Mouse (Mus musculus): ENCODE results near the gene Wfdc8. TPM values are rescaled to one million over a fixed set of nuclear protein-coding genes. Genes with fewer than 3 reads are reported as not detected.
A peak's percentile ranks its signal among the peaks of the same experiment; 100 is the strongest.

The Wfdc8 gene
- polyA plus RNA-seq, 1 experiment from 2014 or later = not detected

DNA sequence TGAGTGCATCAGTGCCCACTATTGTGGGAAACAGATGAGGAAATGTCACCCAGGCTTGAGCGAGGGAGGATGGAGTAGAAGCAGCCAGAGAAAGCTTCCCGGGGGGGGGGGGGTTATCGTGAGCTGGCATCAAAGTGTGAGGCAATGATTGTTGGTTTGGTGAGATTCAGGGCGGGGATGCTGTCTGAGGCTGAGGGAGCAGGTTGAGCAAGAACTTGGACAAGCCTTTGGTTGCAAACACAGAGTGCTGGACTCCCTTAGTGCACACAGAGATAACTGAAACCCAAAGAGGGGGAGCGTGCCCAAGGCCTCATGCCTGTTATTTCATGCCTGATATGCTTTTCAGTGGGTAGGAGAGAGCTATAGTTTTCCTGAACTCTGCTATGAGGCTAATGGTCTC, 46.0 kb downstream of the Wfdc8 start:
- WGBS = 97% methylated on average over 5 of the region's 5 CpGs
- no peak for ATAC-seq
- Histone ChIP-seq H3K4me3 (replicated peaks; ENCODE audit: low read length) (no peak overlapping the region), H3K27me3 (replicated peaks; ENCODE audit: control insufficient read depth, insufficient read depth, low read length) (0 out of 2 replicates have a peak, but pooled peaks cover 2% of the 10 kb centered on the region), H3K27ac (ENCODE audit: low read length) (no peak overlapping the region), H3K36me3 (ENCODE audit: control insufficient read depth, insufficient read depth) (no peaks in the 10 kb centered on the region), H3K4me2 (ENCODE audit: low read length) (no peak overlapping the region), H3K4me1 (replicated peaks; ENCODE audit: control insufficient read depth, insufficient read depth, low read length) (peaks cover 12% of the 10 kb centered on the region), H3K9ac (replicated peaks; ENCODE audit: low read depth, low read length) (no peak overlapping the region), H3K9me3 (ENCODE audit: control insufficient read depth, low read length) (no peaks in the 10 kb centered on the region)

DNA sequence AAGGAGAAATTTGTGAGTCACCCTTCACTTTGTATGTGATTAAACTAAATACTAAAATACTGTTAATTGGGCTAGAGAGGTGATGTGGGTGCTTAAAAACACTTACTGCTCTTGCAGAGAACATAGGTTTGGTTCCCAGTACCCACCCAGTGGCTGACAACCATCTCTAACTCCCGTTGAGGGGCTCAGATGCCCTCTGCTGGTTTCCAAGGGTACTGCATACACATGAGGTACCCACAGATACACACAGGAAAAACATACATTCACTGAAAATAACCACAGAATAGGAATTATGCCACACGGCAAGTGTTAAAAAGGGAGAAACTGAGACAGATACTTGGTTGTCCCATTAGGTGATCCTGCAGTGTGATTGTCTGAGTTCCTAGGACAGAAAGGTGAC, 46.4 kb downstream of the Wfdc8 start:
- H3K36me3 ChIP-seq (ENCODE audit: control insufficient read depth, insufficient read depth) = no peaks in the 10 kb centered on the region
- peaks cover 13% of the 10 kb centered on the region for H3K4me1 ChIP-seq (replicated peaks; ENCODE audit: control insufficient read depth, insufficient read depth, low read length)
- no peak overlapping the region for H3K9ac ChIP-seq (replicated peaks; ENCODE audit: low read depth, low read length)
- H3K27me3 ChIP-seq (replicated peaks; ENCODE audit: control insufficient read depth, insufficient read depth, low read length) = 0 out of 2 replicates have a peak, but pooled peaks cover 4% of the 10 kb centered on the region
- H3K9me3 ChIP-seq (ENCODE audit: control insufficient read depth, low read length) = no peaks in the 10 kb centered on the region
- no peak for ATAC-seq
- H3K4me2 ChIP-seq (ENCODE audit: low read length) = no peak overlapping the region
- no peak overlapping the region for H3K27ac ChIP-seq (ENCODE audit: low read length)
- no peak overlapping the region for H3K4me3 ChIP-seq (replicated peaks; ENCODE audit: low read length)
- 92% methylated on average over 2 of the region's 2 CpGs for WGBS

DNA sequence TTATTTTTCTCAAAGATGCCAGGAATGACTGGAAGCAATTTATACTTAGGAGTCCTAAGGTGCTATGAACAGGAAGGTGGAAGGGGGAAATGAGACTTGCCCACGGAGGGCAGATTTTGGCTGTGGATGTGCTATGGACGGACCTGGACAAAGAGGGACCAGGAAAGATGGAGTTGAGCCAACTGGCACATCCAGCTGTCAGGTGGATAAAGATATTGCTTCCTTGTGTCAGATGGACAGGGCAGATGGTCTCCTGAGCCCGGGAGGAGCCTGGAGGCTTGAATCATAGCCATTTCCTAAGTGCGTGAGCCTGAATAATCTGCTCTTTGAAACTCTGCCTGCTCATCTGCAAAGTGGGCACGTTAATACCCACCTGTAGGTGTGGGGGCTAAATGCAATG, 49.1 kb downstream of the Wfdc8 start:
- 59% methylated on average over 5 of the region's 5 CpGs for WGBS

DNA sequence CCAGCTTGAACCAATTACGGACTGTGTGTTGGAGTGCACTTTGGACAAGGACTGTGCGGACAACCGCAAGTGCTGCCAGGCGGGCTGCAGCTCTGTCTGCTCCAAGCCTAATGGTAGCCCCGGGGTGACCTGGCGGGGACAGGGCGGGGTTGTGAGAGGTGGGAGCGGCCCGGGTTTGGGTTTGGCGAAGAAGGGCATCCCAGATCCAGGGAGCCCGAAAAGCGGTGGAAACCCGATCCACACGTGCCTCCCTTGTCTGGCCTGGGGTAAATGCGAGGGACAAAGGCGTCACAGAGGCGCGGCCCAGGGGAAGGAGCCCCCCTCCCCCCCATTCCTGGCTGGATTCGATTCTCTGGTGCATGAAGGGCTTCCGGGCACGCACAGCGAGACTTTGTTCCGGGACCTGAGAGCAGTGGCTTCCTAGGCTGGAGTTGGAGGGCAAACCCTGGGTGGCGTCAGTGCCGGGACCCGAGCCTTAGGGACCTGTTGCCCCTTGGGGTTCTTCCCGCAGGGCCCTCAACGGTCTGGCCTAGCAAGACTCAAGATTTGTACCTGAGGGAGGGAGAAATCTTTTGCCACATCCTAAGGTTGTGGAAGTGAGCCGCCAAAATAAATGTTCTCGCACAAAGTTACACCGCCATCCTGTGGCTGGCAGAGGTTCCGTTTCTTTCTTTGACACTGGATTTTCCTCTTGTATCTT, 49.9 kb downstream of the Wfdc8 start:
- Histone ChIP-seq H3K4me3 (replicated peaks; ENCODE audit: low read length) (peak overlapping the region; percentile 47), H3K27ac (ENCODE audit: low read length) (no peak overlapping the region), H3K9ac (replicated peaks; ENCODE audit: low read depth, low read length) (peak overlapping the region; percentile 64), H3K36me3 (ENCODE audit: control insufficient read depth, insufficient read depth) (no peaks in the 10 kb centered on the region), H3K4me2 (ENCODE audit: low read length) (peak overlapping the region; percentile 89), H3K9me3 (ENCODE audit: control insufficient read depth, low read length) (no peaks in the 10 kb centered on the region), H3K27me3 (replicated peaks; ENCODE audit: control insufficient read depth, insufficient read depth, low read length) (0 out of 2 replicates have a peak, but pooled peaks cover 4% of the 10 kb centered on the region), H3K4me1 (replicated peaks; ENCODE audit: control insufficient read depth, insufficient read depth, low read length) (peaks cover 13% of the 10 kb centered on the region)
- under 1% methylated on average over 32 of the region's 32 CpGs for WGBS
- peak; percentile 54; the same call in 1 of the 2 replicates for ATAC-seq

More for the DNA sequence above, 49.1 kb downstream of the Wfdc8 start:
- Histone ChIP-seq H3K9me3 (ENCODE audit: control insufficient read depth, low read length) (no peaks in the 10 kb centered on the region), H3K36me3 (ENCODE audit: control insufficient read depth, insufficient read depth) (no peaks in the 10 kb centered on the region), H3K4me2 (ENCODE audit: low read length) (no peak overlapping the region), H3K9ac (replicated peaks; ENCODE audit: low read depth, low read length) (no peak overlapping the region), H3K27ac (ENCODE audit: low read length) (no peak overlapping the region), H3K4me3 (replicated peaks; ENCODE audit: low read length) (no peak overlapping the region), H3K27me3 (replicated peaks; ENCODE audit: control insufficient read depth, insufficient read depth, low read length) (0 out of 2 replicates have a peak, but pooled peaks cover 4% of the 10 kb centered on the region), H3K4me1 (replicated peaks; ENCODE audit: control insufficient read depth, insufficient read depth, low read length) (peaks cover 13% of the 10 kb centered on the region)
- ATAC-seq = no peak

DNA sequence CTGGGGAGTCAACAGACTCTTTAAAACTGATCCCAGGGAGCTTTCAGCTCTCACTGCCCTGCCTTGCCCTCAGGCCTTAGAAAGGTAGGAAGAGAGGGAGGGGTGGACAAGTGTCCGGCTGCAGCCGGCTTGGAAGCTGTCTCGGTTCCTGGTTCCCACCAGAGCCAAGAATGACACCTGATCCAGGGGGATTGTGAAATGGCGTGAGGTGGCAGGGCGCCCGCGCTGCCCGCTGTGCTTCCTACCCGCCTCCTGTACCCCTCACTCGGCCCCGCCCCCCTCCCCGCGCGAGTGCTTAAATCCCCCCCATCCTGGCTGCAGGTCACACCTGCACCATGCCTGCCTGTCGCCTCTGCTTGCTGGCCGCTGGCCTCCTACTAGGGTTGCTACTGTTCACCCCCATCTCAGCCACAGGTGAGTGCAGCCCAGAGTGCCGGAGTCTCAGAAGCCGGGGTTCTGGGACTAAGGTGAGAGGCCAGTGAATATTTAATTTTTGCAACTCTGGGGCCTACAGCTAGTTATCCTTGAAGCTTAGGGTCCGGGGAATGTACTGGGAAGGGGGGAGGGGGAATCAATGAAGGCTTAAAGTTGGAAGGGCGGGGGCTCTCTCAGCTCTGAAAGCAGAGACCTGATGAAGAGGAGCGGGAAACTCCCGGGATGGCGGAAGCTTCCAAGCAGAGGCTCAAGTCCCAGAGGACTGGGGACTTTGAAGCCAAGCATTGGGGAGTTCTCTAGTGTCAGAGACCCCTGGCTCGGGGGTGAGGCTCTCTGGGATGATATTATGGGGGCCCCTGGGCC, 50.8 kb downstream of the Wfdc8 start, which contains the start of gene Wfdc2:
TSS of gene Wfdc2 (plus strand) at position 23 of the 798 bp plus-strand sequence.
- ATAC-seq = no peak
- 2% methylated on average over 24 of the region's 24 CpGs for WGBS
- peak within 1 kb of the TSS; percentile 64 for H3K9ac ChIP-seq (replicated peaks; ENCODE audit: low read depth, low read length)
- H3K4me2 ChIP-seq (ENCODE audit: low read length) = peak within 1 kb of the TSS; percentile 89
- H3K4me1 ChIP-seq (replicated peaks; ENCODE audit: control insufficient read depth, insufficient read depth, low read length) = peaks cover 13% of the 10 kb centered on the region
- no peaks in the 10 kb centered on the region for H3K9me3 ChIP-seq (ENCODE audit: control insufficient read depth, low read length)
- 0 out of 2 replicates have a peak, but pooled peaks cover 4% of the 10 kb centered on the region for H3K27me3 ChIP-seq (replicated peaks; ENCODE audit: control insufficient read depth, insufficient read depth, low read length)
- peak within 1 kb of the TSS; percentile 47 for H3K4me3 ChIP-seq (replicated peaks; ENCODE audit: low read length)
- no peak within 1 kb of the TSS for H3K27ac ChIP-seq (ENCODE audit: low read length)
- no peaks in the 10 kb centered on the region for H3K36me3 ChIP-seq (ENCODE audit: control insufficient read depth, insufficient read depth)

DNA sequence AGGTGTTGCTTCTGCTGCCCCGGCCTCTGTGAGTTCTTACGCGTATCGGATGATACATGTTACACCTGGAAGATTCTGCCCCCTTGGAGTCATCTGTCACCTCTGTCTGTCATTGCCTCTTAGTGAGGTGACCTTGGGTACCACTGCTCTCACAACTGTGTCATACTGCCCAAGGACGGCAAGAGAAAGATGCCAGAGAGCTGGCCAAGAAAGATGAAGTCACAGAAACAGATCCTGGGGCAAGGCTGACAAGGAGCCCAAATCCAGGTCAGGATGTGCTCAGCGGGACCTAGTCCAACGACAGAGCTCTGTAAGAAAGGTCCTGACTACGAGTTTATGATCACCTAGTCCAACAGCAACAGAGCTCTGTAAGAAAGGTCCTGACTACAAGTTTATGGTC, 53.3 kb downstream of the Wfdc8 start:
- H3K4me2 ChIP-seq (ENCODE audit: low read length) = no peak overlapping the region
- H3K27ac ChIP-seq (ENCODE audit: low read length) = no peak overlapping the region
- 0 out of 2 replicates have a peak, but pooled peaks cover 4% of the 10 kb centered on the region for H3K27me3 ChIP-seq (replicated peaks; ENCODE audit: control insufficient read depth, insufficient read depth, low read length)
- WGBS = 93% methylated on average over 8 of the region's 8 CpGs
- no peaks in the 10 kb centered on the region for H3K9me3 ChIP-seq (ENCODE audit: control insufficient read depth, low read length)
- no peak for ATAC-seq
- peaks cover 13% of the 10 kb centered on the region for H3K4me1 ChIP-seq (replicated peaks; ENCODE audit: control insufficient read depth, insufficient read depth, low read length)
- no peaks in the 10 kb centered on the region for H3K36me3 ChIP-seq (ENCODE audit: control insufficient read depth, insufficient read depth)
- no peak overlapping the region for H3K9ac ChIP-seq (replicated peaks; ENCODE audit: low read depth, low read length)
- no peak overlapping the region for H3K4me3 ChIP-seq (replicated peaks; ENCODE audit: low read length)

DNA sequence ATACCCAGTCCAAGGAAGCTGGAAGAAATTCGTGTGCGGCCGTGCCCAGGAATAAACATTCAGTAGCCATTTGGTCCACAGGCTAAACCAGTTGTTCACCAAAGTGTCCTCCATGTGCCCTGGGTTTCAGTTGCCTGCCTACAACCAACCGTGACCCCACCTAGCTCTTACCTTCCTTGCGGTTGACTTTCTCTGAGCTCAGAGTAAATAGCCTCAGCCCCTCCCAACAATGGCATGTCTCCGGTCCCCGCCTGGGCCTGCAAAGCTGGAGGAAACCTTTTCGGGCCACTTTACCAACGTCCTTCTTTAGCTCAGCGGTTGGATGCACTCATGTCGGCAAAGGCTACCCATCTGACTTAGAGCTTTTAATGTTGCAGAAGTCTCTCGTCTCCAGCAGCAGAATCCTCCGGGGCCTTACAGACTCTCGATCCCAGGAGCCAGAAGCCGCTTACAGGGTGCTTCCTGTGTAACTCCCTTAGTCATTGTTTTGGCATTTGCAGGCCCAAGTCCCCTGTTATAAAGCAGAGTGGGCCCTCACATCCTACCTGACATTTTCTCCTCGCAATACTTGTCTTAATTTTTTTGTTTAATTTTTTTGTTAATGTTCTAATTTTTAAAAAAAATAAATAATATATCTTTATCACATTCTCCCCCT, 54.3 kb downstream of the Wfdc8 start:
- Histone ChIP-seq H3K9ac (replicated peaks; ENCODE audit: low read depth, low read length) (no peak overlapping the region), H3K27ac (ENCODE audit: low read length) (no peak overlapping the region), H3K4me3 (replicated peaks; ENCODE audit: low read length) (no peak overlapping the region), H3K36me3 (ENCODE audit: control insufficient read depth, insufficient read depth) (no peaks in the 10 kb centered on the region), H3K4me1 (replicated peaks; ENCODE audit: control insufficient read depth, insufficient read depth, low read length) (peaks cover 13% of the 10 kb centered on the region), H3K27me3 (replicated peaks; ENCODE audit: control insufficient read depth, insufficient read depth, low read length) (0 out of 2 replicates have a peak, but pooled peaks cover 4% of the 10 kb centered on the region), H3K9me3 (ENCODE audit: control insufficient read depth, low read length) (no peaks in the 10 kb centered on the region), H3K4me2 (ENCODE audit: low read length) (no peak overlapping the region)
- no peak for ATAC-seq
- WGBS = 46% methylated on average over 16 of the region's 16 CpGs

DNA sequence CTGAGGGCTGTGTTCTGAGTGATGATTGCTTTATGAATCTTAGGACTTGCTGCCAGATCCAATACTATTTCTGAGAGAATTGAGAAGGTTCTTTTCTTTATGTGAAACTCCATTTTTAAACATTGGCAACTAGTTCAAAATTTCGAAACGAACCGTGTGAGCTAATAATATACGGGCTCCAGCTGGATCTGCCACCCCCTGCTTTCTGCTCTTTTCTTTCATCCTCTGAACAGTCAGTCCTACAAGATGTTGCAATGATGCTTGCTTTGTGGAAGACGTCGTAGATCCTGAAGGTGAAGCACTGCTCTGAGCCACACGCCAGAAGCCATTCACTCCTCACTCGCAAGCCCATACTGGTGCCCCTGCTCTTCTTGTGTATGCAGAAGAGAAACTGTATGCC, 55.0 kb downstream of the Wfdc8 start:
- peaks cover 11% of the 10 kb centered on the region for H3K4me1 ChIP-seq (replicated peaks; ENCODE audit: control insufficient read depth, insufficient read depth, low read length)
- H3K9ac ChIP-seq (replicated peaks; ENCODE audit: low read depth, low read length) = no peak overlapping the region
- H3K27ac ChIP-seq (ENCODE audit: low read length) = no peak overlapping the region
- ATAC-seq = no peak
- 75% methylated on average over 8 of the region's 8 CpGs for WGBS
- no peaks in the 10 kb centered on the region for H3K36me3 ChIP-seq (ENCODE audit: control insufficient read depth, insufficient read depth)
- H3K9me3 ChIP-seq (ENCODE audit: control insufficient read depth, low read length) = no peaks in the 10 kb centered on the region
- H3K4me2 ChIP-seq (ENCODE audit: low read length) = no peak overlapping the region
- no peak overlapping the region for H3K4me3 ChIP-seq (replicated peaks; ENCODE audit: low read length)
- 0 out of 2 replicates have a peak, but pooled peaks cover 4% of the 10 kb centered on the region for H3K27me3 ChIP-seq (replicated peaks; ENCODE audit: control insufficient read depth, insufficient read depth, low read length)

DNA sequence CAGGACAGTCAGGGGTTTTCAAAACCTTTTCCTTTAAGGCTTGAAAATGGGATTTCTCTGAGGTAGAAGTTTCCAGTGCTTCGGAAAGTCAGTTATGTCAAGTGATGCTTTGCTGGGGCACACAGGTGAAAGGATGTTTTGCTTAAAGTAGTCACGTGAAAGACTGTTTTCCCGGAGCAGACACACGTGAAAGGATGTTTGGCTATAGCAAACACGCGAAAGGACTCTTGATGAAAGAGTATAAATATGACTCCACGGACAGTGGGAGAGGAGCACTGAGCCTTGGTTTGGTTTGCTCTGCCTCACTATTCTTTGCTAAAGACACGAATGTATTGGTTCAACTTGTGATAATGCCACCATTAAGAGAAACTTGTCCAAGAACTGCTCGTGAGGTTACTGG, 61.9 kb downstream of the Wfdc8 start:
- 92% methylated on average over 9 of the region's 9 CpGs for WGBS

More for the DNA sequence above, 61.9 kb downstream of the Wfdc8 start:
- H3K27ac ChIP-seq (ENCODE audit: low read length) = no peak overlapping the region
- no peaks in the 10 kb centered on the region for H3K27me3 ChIP-seq (replicated peaks; ENCODE audit: control insufficient read depth, insufficient read depth, low read length)
- no peak overlapping the region for H3K9ac ChIP-seq (replicated peaks; ENCODE audit: low read depth, low read length)
- H3K4me2 ChIP-seq (ENCODE audit: low read length) = no peak overlapping the region
- ATAC-seq = no peak
- no peaks in the 10 kb centered on the region for H3K36me3 ChIP-seq (ENCODE audit: control insufficient read depth, insufficient read depth)
- no peaks in the 10 kb centered on the region for H3K9me3 ChIP-seq (ENCODE audit: control insufficient read depth, low read length)
- H3K4me1 ChIP-seq (replicated peaks; ENCODE audit: control insufficient read depth, insufficient read depth, low read length) = 0 out of 2 replicates have a peak, but pooled peaks cover 2% of the 10 kb centered on the region
- H3K4me3 ChIP-seq (replicated peaks; ENCODE audit: low read length) = no peak overlapping the region

Measured in forebrain, embryonic 16.5 days (tissue).